Mouse (Mus musculus) bone marrow, adult 2 months (tissue): Measurements from ENCODE around the gene Pacsin3.

ENCODE experiments used
- CTCF ChIP-seq: fragments of 200-500 bp; IDR thresholded peaks from 2 replicates; pipeline ENCODE4 v1.5.1; 2011; ENCODE audit warnings: low read length, control low read depth; ENCODE audit not compliant: control insufficient read depth, insufficient read depth
- POLR2A ChIP-seq: fragments of 200-500 bp; IDR thresholded peaks from 2 replicates; pipeline ENCODE4 v1.6.1; 2011; ENCODE audit warnings: low read depth, mild to moderate bottlenecking, control low read depth, low read length, borderline replicate concordance; ENCODE audit not compliant: control insufficient read depth

DNA sequence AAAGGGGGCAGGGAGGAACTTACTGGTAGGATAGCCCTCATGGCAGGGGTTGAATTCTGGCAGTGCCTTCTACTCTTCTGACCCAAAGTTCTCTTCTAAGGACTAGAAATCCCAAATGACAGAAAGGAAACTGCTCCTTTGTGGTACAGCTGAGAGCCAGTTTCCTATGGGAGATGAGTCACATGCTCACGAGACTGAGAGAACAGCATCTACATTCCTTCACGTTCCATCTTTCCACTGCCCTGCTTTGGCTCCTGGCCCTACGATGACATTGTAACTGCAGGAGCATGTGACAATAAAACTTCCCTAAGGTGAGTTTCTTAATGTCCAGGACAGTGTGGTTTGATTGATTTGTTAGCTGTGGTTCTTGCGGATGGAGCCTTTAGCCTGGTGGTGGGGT lies 7.4 kb upstream of the Pacsin3 start:
- TF ChIP-seq CTCF (no peak), POLR2A (no peak)
